Comparison of ENCODE assay signal across 19 mouse cellular contexts in genomic region chr3:146764871-146765529, GRCm38 (mm10). TPM values are rescaled to one million over a fixed set of nuclear protein-coding genes. Genes with fewer than 3 reads are reported as not detected.
A peak's percentile ranks its signal among the peaks of the same experiment; 100 is the strongest.
DNase-seq lines count a peak whose midpoint lies in the region; ATAC-seq and TF ChIP-seq lines count a peak whose summit lies in the region.
"Had no signal": no experiment of that assay in that cellular context is flagged by ENCODE, and none has a peak within 500 bp of the region (broad histone marks: within the 10 kb centered on the region; RNA-seq: fewer than 3 reads in every experiment).

No protein-coding gene starts in this region.

- no peak overlapping the region for H3K9ac ChIP-seq in stomach, embryonic 15.5 days
- no peak overlapping the region for H3K9ac ChIP-seq in stomach, postnatal 0 days (ENCODE audit: low read length)
- H3K9ac ChIP-seq in liver, embryonic 15.5 days = no peak overlapping the region
- H3K9ac ChIP-seq: heart, embryonic 15.5 days; hindbrain, embryonic 12.5 days had no signal

- no peak overlapping the region for H3K4me3 ChIP-seq in stomach, embryonic 15.5 days (replicated peaks)
- no peak overlapping the region for H3K4me3 ChIP-seq in stomach, postnatal 0 days (ENCODE audit: low read depth, low read length)
- H3K4me3 ChIP-seq in liver, embryonic 15.5 days (replicated peaks) = no peak overlapping the region
- H3K4me3 ChIP-seq: heart, embryonic 15.5 days; hindbrain, embryonic 12.5 days had no signal

- DNase-seq in stomach, postnatal 0 days (ENCODE audit: low spot score) = no peak
- no peak for DNase-seq in embryo, embryonic 10.5 days (ENCODE audit: low spot score)
- no peak for DNase-seq in heart, postnatal 36 days
- DNase-seq in layer of hippocampus, adult 8-10 months (ENCODE audit: low spot score in 2 of 2) = no peak
- DNase-seq: cerebellum, postnatal 14 days; heart, adult 11 months; kidney, adult 11 months; kidney, postnatal 10 days; layer of hippocampus, adult 9-11 months; right cerebral cortex, postnatal 4 days; thymus, adult 18-20 months had no signal

- no peaks in the 10 kb centered on the region for H3K9me3 ChIP-seq in stomach, embryonic 15.5 days
- H3K9me3 ChIP-seq in stomach, postnatal 0 days (ENCODE audit: control insufficient read depth, low read length) = no peaks in the 10 kb centered on the region
- H3K9me3 ChIP-seq in liver, embryonic 15.5 days (replicated peaks) = no peaks in the 10 kb centered on the region
- H3K9me3 ChIP-seq: heart, embryonic 15.5 days; hindbrain, embryonic 12.5 days had no signal

- H3K36me3 ChIP-seq in stomach, embryonic 15.5 days = no peaks in the 10 kb centered on the region
- no peaks in the 10 kb centered on the region for H3K36me3 ChIP-seq in stomach, postnatal 0 days (ENCODE audit: control insufficient read depth, insufficient read depth, low read length)
- H3K36me3 ChIP-seq in liver, embryonic 15.5 days (replicated peaks) = no peaks in the 10 kb centered on the region; the same call in 1 of the 2 replicates
- H3K36me3 ChIP-seq: heart, embryonic 15.5 days; hindbrain, embryonic 12.5 days had no signal

- H3K4me2 ChIP-seq in stomach, embryonic 15.5 days = no peak overlapping the region
- H3K4me2 ChIP-seq in stomach, postnatal 0 days (replicated peaks; ENCODE audit: low read depth) = no peak overlapping the region
- H3K4me2 ChIP-seq in liver, embryonic 15.5 days = peak overlapping the region; percentile 29
- H3K4me2 ChIP-seq: heart, embryonic 15.5 days; hindbrain, embryonic 12.5 days; midbrain, embryonic 11.5 days had no signal

- H3K27me3 ChIP-seq in stomach, embryonic 15.5 days (replicated peaks) = no peaks in the 10 kb centered on the region
- H3K27me3 ChIP-seq in stomach, postnatal 0 days (ENCODE audit: control insufficient read depth, insufficient read depth, low read length) = no peaks in the 10 kb centered on the region
- H3K27me3 ChIP-seq in liver, embryonic 15.5 days = no peaks in the 10 kb centered on the region
- H3K27me3 ChIP-seq: heart, embryonic 15.5 days; hindbrain, embryonic 12.5 days had no signal

- intact Hi-C loops in heart, postnatal 36 days (cut with DNase I) = no loop called here

- 89% methylated on average over 3 of the region's 3 CpGs for WGBS in stomach, embryonic 15.5 days
- whole genome bisulfite sequencing in stomach, postnatal 0 days = 85% methylated on average over 3 of the region's 3 CpGs
- WGBS in liver, embryonic 15.5 days (ENCODE audit: insufficient replicate concordance) = 25% methylated on average over 3 of the region's 3 CpGs

- no peak for TF ChIP-seq EP300 in stomach, postnatal 0 days (optimal IDR thresholded peaks at IDR 0.05)

- peak; percentile 74; the same call in 1 of the 2 replicates for ATAC-seq in stomach, embryonic 15.5 days (ENCODE audit: insufficient read depth, low FRiP score, low read depth)
- ATAC-seq in stomach, postnatal 0 days (ENCODE audit: low FRiP score, low TSS enrichment) = no peak
- peak; percentile 66 for ATAC-seq in erythroid progenitor cell, adult 5-6 weeks (replicated peaks; ENCODE audit: low FRiP score, poor library complexity, severe bottlenecking)
- peak; percentile 85 for ATAC-seq in liver, embryonic 15.5 days (ENCODE audit: insufficient read depth)
- 0 out of 2 replicates have a peak, but pooled peaks have one; percentile 6 for ATAC-seq in neutrophil, adult 5-6 weeks (ENCODE audit: extremely low read depth, insufficient number of reproducible peaks, low FRiP score, poor library complexity, severe bottlenecking)
- ATAC-seq: lung, postnatal 0 days had no signal

- H3K27ac ChIP-seq in stomach, embryonic 15.5 days = no peak overlapping the region
- H3K27ac ChIP-seq in stomach, postnatal 0 days (replicated peaks) = no peak overlapping the region
- peak overlapping the region; percentile 84 for H3K27ac ChIP-seq in liver, embryonic 15.5 days (replicated peaks)
- H3K27ac ChIP-seq: heart, embryonic 15.5 days; hindbrain, embryonic 12.5 days had no signal

- TF ChIP-seq CTCF in stomach, postnatal 0 days (IDR thresholded peaks at IDR 0.05; ENCODE audit: low read depth) = no peak

- H3K4me1 ChIP-seq in stomach, embryonic 15.5 days = no peaks in the 10 kb centered on the region
- no peaks in the 10 kb centered on the region for H3K4me1 ChIP-seq in stomach, postnatal 0 days (replicated peaks; ENCODE audit: control insufficient read depth, insufficient read depth)
- H3K4me1 ChIP-seq in liver, embryonic 15.5 days (replicated peaks) = peaks cover 62% of the 10 kb centered on the region

RNA-seq across cellular contexts. Expression of gene Prkacb, which starts 47.8 kb away (rescaled TPM):
- 51.5 and 56.8 TPM in 2 replicates for polyA plus RNA-seq in stomach, embryonic 15.5 days (2015; fragmentation: Nextera tagmentation; extraction: Ambion mirVana)
- 27.8 and 28.8 TPM in 2 replicates for polyA plus RNA-seq in stomach, postnatal 0 days (2015; fragmentation: Nextera tagmentation; extraction: Ambion mirVana)
- 12.6 and 15.9 TPM in 2 replicates for total RNA-seq in erythroid progenitor cell, adult 5-6 weeks (2015; ENCODE audit: low replicate concordance)
- 13.5 and 18.2 TPM in 2 replicates for total RNA-seq in erythroid progenitor cell, adult 5-6 weeks (2017; ENCODE audit: low replicate concordance)
- polyA plus RNA-seq in liver, embryonic 15.5 days (2015; fragmentation: Nextera tagmentation; extraction: Ambion mirVana) = 12.4 and 13.0 TPM in 2 replicates
- total RNA-seq in neutrophil, adult 5-6 weeks (2017) = 67.4 and 71.8 TPM in 2 replicates
- 10 to 100 TPM; 60.6 to 62.4 TPM for total RNA-seq in heart, postnatal 36 days (2021)
- total RNA-seq in layer of hippocampus, adult 8-10 months (2022) = 100 to 1,000 TPM; 234 to 268 (median 254) TPM
